Mouse (Mus musculus): ENCODE measurements at regions not wholly inside any gene's neighbourhood (a gene's known extent, or its start where the extent isn't known, plus 50 kb on each side); places are given as distances from the start of the nearest gene placed in this dataset.

DNA sequence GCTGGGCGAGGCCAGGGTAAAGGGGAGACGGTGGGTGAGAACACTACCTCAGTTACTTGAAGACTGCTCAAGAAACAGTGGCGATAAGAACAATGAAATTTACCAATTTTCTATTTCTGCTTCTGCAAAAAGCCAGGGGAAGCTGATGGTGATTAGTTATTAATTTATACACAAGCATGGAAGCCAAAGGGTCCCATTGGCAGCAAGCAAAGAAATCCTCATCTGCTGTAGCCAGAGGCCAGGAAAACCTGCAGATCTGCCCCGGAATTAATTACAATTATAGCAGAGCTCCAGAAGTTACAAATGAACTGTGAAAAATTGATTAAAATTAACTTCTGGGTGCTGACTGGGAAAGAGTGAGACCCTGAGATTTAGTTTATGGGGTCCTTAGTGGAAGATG lies 506.2 kb upstream of the Rgma start:
- DNase-seq (ENCODE audit: low spot score in 2 of 2), result no peak

GRCm38 (mm10) chr7:72900816-72901215 lies 474.5 kb upstream of the Rgma start:
- DNase-seq (ENCODE audit: low spot score in 2 of 2), result no peak

DNA sequence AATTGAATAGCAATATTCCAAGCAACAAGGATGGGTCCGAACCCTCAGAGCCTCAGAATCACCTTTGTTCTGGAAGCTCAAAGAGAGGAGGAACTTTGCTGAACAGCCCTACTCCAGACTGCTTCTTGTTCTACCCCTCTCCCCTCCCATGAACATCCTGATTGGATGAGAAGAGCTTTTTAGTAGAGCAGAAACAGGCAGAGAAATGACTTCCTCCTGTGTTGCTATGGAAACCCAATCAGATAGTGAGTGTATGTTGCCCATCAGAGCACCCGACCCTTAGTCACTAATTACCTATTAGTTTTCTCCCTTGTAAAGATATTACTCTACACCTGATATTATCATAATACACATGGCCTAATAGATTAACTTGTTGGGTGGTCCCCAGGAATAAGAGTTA lies 469.4 kb upstream of the Rgma start:
- no peak for DNase-seq (ENCODE audit: low spot score in 2 of 2)

DNA sequence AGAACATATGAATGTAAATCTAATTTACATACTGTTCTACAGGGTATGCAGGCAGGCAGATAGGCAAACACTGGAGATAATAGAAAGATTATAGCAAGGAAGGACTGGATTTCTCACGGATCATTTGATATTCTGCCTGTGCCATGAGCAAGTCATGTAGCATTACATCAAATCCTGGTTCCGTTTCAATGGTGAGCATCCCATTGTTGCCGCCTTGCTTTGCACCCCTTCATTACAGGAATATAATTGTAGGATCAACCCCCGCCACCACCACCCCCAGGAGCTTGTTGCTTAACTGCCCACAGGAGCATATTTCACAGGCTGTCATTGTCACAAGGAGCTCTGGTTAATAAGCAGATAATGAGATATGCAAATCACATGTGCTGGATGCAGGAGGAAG lies 468.8 kb upstream of the Rgma start:
- no peak for DNase-seq (ENCODE audit: low spot score in 2 of 2)

GRCm38 (mm10) chr7:72926772-72927380 lies 448.4 kb upstream of the Rgma start:
- DNase-seq (ENCODE audit: low spot score in 2 of 2), result no peak

DNA sequence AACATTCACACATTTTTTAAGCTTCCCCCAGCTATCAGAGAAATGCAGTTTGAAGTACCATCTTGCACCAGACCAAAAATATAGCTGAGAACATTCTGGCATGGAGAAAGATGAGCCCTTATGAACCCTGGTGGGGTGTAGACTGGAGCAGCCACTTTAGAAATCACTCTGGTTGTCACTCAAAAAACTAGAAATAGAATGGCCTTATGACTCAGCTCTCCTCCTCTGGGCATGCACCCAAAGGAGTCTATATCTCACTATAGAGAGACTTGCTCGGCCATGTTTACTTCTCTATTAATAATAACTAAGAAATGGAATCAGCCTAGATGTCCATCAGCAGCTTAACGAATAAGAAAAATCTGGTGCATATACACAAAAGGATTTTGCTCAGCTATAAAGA lies 436.5 kb upstream of the Rgma start:
- no peak for DNase-seq (ENCODE audit: low spot score in 2 of 2)

DNA sequence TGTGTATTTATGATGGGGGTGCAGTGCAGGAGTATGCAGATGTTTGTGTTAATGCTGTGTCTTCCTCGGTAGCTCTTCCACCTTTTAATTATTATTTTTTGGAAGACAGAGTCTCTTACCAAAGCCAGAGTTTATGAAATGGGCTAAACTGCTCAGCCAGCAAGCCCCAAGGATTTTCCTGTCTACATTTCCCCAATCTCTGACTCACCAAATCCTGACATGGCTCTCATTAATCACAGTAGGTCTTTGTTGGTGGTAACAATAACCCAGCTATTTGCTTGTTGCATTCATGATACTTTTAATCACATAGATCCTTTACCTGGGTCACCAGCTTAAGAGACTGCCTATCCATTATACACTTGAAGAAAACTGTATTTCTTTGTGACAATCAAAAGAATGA lies 427.8 kb upstream of the Rgma start:
- DNase-seq (ENCODE audit: low spot score in 2 of 2), result no peak

DNA sequence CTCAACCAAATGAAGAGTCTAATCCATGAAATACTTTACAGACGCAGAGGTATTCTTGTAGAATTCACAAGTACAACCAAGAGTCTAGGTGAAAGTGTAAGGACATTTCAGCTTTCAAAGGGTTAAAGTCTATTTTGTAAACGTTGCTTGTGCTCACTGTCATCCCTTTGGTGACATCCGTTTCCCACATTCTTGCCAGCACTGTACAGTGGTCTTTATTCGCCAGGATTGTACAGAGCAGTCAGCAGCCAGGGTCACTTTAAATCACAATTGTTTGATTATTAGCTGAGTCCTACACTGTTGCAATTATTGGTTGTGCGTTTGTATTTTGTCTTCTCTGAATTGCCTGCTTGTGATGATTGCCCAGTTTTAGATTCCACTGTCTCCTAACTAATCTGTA lies 427.3 kb upstream of the Rgma start:
- no peak for DNase-seq (ENCODE audit: low spot score in 2 of 2)

GRCm38 (mm10) chr7:72948666-72949065 lies 426.6 kb upstream of the Rgma start:
- no peak for DNase-seq (ENCODE audit: low spot score in 2 of 2)

DNA sequence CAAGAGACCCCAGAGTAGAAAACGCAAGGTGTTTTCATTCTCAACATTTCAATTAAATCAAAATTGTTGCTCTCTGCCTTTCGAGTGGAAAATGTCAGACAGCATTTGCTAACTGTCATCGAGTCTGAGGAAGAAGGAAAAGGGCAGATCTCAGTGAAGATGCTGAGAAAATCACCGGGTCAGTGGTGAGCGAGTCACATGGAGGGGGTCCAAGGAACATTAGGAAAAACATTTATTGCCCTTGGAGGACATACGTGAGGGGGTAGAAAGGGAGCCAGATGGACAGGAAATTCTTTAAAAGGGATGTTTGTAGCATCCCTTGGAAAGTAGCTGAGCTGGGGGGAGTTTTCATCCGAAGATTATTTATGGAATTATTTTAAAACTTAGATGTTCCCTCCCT lies 425.4 kb upstream of the Rgma start:
- DNase-seq (ENCODE audit: low spot score in 2 of 2), result no peak

- no peak for DNase-seq (ENCODE audit: low spot score in 2 of 2)
These were observed 417.6 kb upstream of the Rgma start for GRCm38 (mm10) chr7:72957674-72958073.

DNA sequence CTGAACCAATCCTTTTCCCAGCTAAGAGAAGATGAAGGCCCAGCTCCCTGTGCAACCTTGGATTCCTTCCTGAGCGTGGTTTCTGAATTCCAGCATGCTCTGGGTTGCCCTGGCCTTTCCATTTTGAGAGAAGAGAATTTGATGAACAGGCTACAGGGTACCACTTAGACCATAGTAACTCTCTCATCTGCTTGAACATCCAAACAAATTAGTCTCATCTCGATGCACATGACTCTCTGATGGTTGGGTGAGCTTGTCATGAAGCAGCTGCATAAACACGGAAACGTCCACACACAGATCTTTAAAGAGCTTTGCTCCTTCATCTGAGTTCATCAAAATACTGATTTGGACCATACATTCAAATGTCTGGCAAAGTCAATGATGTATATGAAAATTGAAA lies 414.0 kb upstream of the Rgma start:
- no peak for DNase-seq (ENCODE audit: low spot score in 2 of 2)

GRCm38 (mm10) chr7:72962815-72963214 lies 412.5 kb upstream of the Rgma start:
- no peak for DNase-seq (ENCODE audit: low spot score in 2 of 2)

DNA sequence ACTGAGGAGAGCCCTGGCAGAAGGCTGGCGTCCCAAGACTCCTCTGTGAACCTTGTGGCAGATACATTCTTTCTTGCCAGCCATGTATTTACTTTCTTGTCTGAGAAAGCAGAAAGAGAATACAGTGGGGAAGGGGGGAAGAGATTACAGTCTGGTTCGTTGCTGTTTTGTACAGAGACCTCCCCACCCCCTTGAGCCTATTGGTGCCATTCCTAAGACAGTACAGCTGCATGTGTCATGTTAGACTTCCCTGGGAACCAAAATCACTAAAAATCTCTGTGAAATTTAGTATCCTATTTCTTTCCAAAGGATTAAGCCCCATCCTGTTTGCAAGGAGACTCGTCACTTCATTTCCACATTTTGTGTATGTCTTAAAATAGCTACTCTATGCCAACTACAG lies 411.4 kb upstream of the Rgma start:
- no peak for DNase-seq (ENCODE audit: low spot score in 2 of 2)

DNA sequence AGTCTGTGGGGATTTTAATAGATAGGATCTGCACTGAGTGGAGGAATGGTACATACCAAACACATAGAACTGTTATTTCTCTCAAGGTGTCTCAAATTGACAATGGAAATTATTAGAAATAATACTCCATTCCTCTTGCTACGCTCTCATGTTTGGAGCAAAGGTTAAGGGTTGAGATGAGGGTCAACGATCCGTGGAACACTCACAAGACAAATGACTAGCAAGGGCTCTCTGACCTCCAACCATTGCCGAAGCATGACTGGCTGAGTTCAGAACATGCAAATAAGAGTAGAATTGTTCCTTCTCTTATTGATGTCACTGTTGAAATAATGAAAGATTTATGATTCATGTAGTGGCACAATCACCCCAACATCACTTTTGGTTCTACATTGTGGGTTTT lies 407.1 kb upstream of the Rgma start:
- no peak for DNase-seq (ENCODE audit: low spot score in 2 of 2)

DNA sequence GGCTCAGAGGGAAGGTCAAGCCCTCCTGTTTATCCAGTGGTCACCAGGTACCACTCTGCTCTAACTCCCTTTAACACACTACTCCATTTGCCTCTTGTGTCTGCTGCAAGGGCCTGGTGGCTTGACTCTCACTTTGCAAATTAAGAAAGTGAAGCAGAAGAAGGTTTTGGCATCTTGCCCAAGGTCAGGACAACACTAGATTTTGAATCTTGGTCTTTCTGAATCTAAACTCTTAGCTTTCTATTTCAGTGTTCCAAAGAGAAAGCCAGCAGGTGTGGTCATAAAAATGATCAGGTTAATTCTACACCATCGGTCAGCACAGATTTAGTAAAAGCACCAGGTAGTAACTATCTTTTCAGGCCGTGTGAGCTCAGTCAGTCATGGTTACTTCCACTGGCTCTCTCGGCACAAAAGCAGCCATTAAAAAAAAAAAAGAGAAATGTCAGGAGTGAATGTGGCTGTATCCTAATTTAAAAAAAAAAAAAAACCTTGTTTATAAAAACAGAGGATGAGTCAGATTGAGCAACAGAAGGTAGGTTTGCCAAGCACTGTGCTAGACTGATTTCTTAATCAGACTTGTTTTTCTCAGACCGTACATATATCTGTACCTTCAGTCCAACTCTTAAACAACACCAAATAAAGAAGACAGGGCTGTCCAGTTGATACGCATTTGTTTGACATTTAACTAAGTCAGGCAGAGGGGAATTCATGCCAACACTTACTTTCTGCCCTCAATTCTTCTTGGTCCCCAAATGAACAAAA lies 403.6 kb upstream of the Rgma start:
- DNase-seq (ENCODE audit: low spot score in 2 of 2), result no peak

- DNase-seq (ENCODE audit: low spot score in 2 of 2), result no peak
These were observed 402.9 kb upstream of the Rgma start for GRCm38 (mm10) chr7:72972397-72972796.

GRCm38 (mm10) chr7:72973771-72974170 lies 401.5 kb upstream of the Rgma start:
- no peak for DNase-seq (ENCODE audit: low spot score in 2 of 2)

- no peak for DNase-seq (ENCODE audit: low spot score in 2 of 2)
These were observed 400.9 kb upstream of the Rgma start for GRCm38 (mm10) chr7:72974384-72974783.

DNA sequence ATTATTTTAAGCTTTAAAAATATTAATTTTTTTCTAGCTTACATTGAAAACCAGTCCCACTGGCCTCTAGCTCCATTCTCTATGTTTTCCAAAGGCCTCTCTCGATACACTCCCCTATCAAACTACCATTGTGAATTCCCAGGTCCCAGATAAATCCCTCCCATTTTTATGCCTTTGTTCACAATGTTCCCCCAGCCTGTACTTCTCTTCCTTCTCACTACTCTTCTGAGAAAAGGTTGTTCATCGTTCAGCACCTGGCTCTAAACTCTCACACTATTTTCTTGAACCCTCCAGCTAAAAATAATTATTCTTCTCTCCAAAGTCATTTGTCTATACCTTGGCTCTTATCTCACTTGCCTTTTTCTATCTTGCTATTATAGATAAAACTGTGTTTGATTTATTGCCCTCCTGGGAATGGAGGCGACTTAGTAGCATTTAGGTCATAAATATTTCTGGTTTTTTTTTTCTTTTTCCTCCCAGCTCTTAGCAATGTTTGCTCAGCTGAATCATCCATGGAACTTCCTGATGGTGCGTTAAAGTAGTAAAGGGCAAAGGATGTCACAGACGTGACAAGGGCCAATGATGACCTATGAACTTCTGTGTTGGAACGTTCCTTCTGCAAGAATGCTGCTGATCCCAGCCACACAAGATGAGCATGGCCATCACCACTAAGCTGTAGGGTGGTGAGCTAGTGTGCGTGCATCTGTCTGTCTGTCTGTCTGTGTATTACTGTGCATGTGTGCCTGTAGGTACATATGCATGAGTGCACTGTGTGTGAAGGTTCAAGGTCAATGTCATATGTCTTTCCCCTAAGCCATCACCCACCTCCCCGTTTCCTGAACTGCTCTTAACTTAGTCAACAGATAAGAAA lies 384.5 kb upstream of the Rgma start:
- DNase-seq (ENCODE audit: low spot score in 2 of 2), result no peak

DNA sequence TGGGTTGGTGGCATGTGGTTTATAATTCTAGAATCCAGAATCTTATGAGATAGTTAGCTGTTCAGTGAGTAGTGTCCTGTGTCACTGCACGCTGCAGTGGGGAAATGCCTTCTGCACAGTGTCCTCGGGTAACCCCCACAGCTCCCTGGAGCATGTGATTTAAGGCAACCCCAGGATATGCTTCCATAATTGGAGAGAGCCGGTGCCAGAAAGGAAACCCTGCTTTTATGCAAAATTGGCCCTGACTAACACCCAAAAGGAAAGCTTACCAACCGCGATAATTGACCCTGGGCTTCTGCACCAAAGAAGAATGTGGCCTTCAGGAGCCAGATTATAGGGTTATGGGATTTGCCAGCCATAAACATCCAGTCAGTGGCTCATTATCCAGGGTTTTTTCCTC lies 376.9 kb upstream of the Rgma start:
- no peak for DNase-seq (ENCODE audit: low spot score in 2 of 2)

GRCm38 (mm10) chr7:73019151-73019550 lies 356.2 kb upstream of the Rgma start:
- DNase-seq (ENCODE audit: low spot score in 2 of 2), result no peak

Data from left cerebral cortex, adult 18-20 months (tissue).